Mouse (Mus musculus) liver, adult 2 months (tissue): ENCODE measurements around the gene Gm37419.

ENCODE experiments used
- CTCF ChIP-seq: fragments of 200-500 bp; IDR thresholded peaks from 2 replicates; pipeline ENCODE4 v1.5.1; 2011; ENCODE audit warnings: low read depth, low read length, control low read depth
- POLR2A ChIP-seq: fragments of 200-500 bp; IDR thresholded peaks from 2 replicates; pipeline ENCODE4 v1.6.1; 2011; ENCODE audit warnings: low read length, control low read depth; ENCODE audit not compliant: insufficient read depth; ENCODE audit errors: extremely low read depth

DNA sequence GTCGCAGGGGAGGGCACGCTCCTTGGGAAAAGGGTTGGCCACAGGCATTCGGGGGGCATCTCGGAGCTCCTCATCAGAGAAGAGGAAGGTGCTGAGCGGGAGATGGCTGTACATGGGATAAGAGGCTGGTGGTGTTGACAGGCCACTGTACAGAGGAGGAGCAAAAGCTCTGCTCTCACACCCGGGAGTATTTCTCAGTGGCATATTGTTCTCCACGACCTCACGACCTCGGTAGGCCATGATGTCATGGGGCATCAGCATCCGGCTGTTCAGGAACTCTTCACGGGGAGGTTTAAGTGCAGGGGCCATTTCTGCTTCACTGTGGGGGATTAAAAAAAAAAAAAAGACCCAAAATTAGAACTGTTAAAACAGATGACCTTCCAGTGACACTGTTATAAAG is 15.4 kb upstream of the Gm37419 start:
- TF ChIP-seq POLR2A (no peak), CTCF (no peak)
